Mouse (Mus musculus) E14TG2a.4 (cell line): ENCODE measurements around the gene Agmo.

Experiments
- CTCF ChIP-seq: conservative IDR thresholded peaks from 2 replicates; pipeline ENCODE4 v1.5.1; 2014; ENCODE audit warnings: low read length
- NANOG ChIP-seq: IDR thresholded peaks from 2 replicates; pipeline ENCODE4 v1.6.1; 2014; ENCODE audit warnings: borderline replicate concordance, low read length, mixed read lengths
- POU5F1 ChIP-seq: IDR thresholded peaks from 2 replicates; pipeline ENCODE4 v1.6.1; 2014; ENCODE audit warnings: low read length, borderline replicate concordance

- TF ChIP-seq CTCF (no peak), POU5F1 (no peak), NANOG (no peak)
Measured at GRCm38 (mm10) chr12:37402541-37402940, 161.1 kb downstream of the Agmo start.
